Mouse (Mus musculus) liver, adult 2 months (tissue): ENCODE data around the gene Catsperz. TPM values are rescaled to one million over a fixed set of nuclear protein-coding genes. Genes with fewer than 3 reads are reported as not detected.

ENCODE experiments used
- DNase-seq: peaks from one replicate; pipeline ENCODE4 v3.0.0-alpha.2; 2011; ENCODE audit warnings: low read depth, low spot score; ENCODE audit errors: extremely low read depth
- H3K27ac ChIP-seq: fragments of 200-500 bp; replicated peaks from 2 replicates; pipeline ENCODE4 v1.5.1; 2012; ENCODE audit warnings: low read depth, mild to moderate bottlenecking, control low read depth, inconsistent platforms, low read length; ENCODE audit not compliant: insufficient read depth
- H3K27me3 ChIP-seq: fragments of 200-500 bp; 2 replicates; pipeline ENCODE4 v1.6.1; 2012; ENCODE audit warnings: mild to moderate bottlenecking, moderate library complexity, low read length, inconsistent platforms; ENCODE audit not compliant: control insufficient read depth, insufficient read depth
- H3K36me3 ChIP-seq: fragments of 200-500 bp; 2 replicates; pipeline ENCODE4 v1.6.1; 2012; ENCODE audit warnings: low read length, inconsistent platforms; ENCODE audit not compliant: control insufficient read depth, insufficient read depth
- H3K4me1 ChIP-seq: fragments of 200-500 bp; 2 replicates; pipeline ENCODE4 v1.6.1; 2011; ENCODE audit warnings: low read length; ENCODE audit not compliant: control insufficient read depth, insufficient read depth
- H3K4me3 ChIP-seq: fragments of 200-500 bp; 2 replicates; pipeline ENCODE4 v1.5.1; 2011; ENCODE audit warnings: low read depth, mild to moderate bottlenecking, control low read depth, low read length, moderate library complexity; ENCODE audit not compliant: insufficient read depth
- H3K79me2 ChIP-seq: fragments of 200-500 bp; 2 replicates; pipeline ENCODE4 v1.6.1; 2012; ENCODE audit warnings: inconsistent platforms, mild to moderate bottlenecking, low read length, moderate library complexity; ENCODE audit not compliant: control insufficient read depth, insufficient read depth
- H3K9ac ChIP-seq: fragments of 200-500 bp; 2 replicates; pipeline ENCODE4 v1.6.1; 2012; ENCODE audit warnings: low read depth, mild to moderate bottlenecking, control low read depth, inconsistent platforms, low read length
- CTCF ChIP-seq: fragments of 200-500 bp; IDR thresholded peaks from 2 replicates; pipeline ENCODE4 v1.5.1; 2011; ENCODE audit warnings: low read depth, low read length, control low read depth
- POLR2A ChIP-seq: fragments of 200-500 bp; IDR thresholded peaks from 2 replicates; pipeline ENCODE4 v1.6.1; 2011; ENCODE audit warnings: low read length, control low read depth; ENCODE audit not compliant: insufficient read depth; ENCODE audit errors: extremely low read depth
- WGBS: fragments of 180-500 bp; shearing (Covaris S2); methylation state at CpG from one replicate; pipeline ENCODE4 v1.1.7; 2018; 5-methylcytosine and 5-hydroxymethylcytosine counted together
- polyA plus RNA-seq: library from polyadenylated mRNA; depleted of rRNA; stranded (reverse); fragments of >200 nt; gene quantifications from 2 replicates; pipeline ENCODE4 v1.2.3, GENCODE M21; 2012
- total RNA-seq: library from RNA; depleted of rRNA; stranded (reverse); fragments of >200 nt; gene quantifications from 2 replicates; pipeline ENCODE4 v1.2.3, GENCODE M21; 2014

Catsperz gene
- total and polyA plus RNA-seq, 2 experiments = not detected

DNA sequence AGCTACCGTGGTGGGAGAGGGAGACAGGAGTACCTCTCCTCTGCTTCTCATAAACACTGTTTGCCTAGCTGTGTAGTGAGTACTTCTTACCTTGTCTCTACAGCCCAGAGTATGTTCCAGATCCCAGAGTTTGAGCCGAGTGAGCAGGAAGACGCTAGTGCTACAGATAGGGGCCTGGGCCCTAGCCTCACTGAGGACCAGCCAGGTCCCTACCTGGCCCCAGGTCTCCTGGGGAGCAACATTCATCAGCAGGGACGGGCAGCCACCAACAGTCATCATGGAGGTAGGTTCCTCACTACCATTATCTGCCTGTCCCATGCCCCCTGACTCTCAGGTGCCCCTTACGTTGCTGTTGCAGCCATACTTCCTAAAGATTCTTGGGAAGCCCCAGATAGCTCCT is 17.6 kb upstream of the Catsperz start:
- no peak for DNase-seq
- peak overlapping the region; percentile 70 for H3K9ac ChIP-seq
- TF ChIP-seq CTCF (no peak), POLR2A (no peak)
- peak overlapping the region; percentile 84 for H3K27ac ChIP-seq
- peak overlapping the region; percentile 85 for H3K4me3 ChIP-seq
- 25% methylated on average over 5 of the region's 5 CpGs for WGBS
- H3K27me3 ChIP-seq = no peaks in the 10 kb centered on the region
- no peaks in the 10 kb centered on the region for H3K36me3 ChIP-seq
- H3K79me2 ChIP-seq = peaks cover 8% of the 10 kb centered on the region
- peaks cover 20% of the 10 kb centered on the region for H3K4me1 ChIP-seq

DNA sequence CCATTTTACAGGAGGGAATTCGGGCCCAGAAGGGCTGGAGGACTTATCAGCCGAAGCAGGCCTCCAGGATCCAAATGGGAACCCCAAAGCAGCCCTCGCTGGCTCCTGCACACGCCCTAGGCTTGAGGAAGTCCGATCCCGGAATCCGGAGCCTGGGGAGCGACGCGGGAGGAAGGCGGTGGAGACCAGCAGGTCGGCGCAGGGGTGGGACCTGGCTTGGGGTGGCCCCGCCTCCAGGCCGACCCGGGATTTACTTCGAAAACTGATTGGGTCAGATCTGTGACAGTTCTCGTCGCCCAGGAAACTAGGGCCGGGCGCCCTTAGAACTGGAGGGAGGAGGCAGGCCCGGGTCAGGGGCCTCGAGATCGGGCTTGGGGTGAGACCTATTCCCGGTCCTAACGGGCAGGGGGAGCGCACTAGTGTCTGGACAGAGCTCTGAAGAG is 17.1 kb upstream of the Catsperz start, which contains the start of gene Gpr137:
Gpr137 (minus strand) TSS at position 232 of the 443 bp plus-strand sequence.
- peak; percentile 87 for DNase-seq
- Histone ChIP-seq H3K9ac (peak within 1 kb of the TSS; percentile 91), H3K79me2 (peaks cover 8% of the 10 kb centered on the region), H3K27ac (peak within 1 kb of the TSS; percentile 88), H3K27me3 (no peaks in the 10 kb centered on the region), H3K36me3 (no peaks in the 10 kb centered on the region), H3K4me1 (peaks cover 23% of the 10 kb centered on the region), H3K4me3 (peak within 1 kb of the TSS; percentile 85)
- WGBS = under 1% methylated on average over 27 of the region's 27 CpGs
- TF ChIP-seq CTCF (no peak), POLR2A (peak; percentile 80; the same call in 1 of the 2 replicates)

DNA sequence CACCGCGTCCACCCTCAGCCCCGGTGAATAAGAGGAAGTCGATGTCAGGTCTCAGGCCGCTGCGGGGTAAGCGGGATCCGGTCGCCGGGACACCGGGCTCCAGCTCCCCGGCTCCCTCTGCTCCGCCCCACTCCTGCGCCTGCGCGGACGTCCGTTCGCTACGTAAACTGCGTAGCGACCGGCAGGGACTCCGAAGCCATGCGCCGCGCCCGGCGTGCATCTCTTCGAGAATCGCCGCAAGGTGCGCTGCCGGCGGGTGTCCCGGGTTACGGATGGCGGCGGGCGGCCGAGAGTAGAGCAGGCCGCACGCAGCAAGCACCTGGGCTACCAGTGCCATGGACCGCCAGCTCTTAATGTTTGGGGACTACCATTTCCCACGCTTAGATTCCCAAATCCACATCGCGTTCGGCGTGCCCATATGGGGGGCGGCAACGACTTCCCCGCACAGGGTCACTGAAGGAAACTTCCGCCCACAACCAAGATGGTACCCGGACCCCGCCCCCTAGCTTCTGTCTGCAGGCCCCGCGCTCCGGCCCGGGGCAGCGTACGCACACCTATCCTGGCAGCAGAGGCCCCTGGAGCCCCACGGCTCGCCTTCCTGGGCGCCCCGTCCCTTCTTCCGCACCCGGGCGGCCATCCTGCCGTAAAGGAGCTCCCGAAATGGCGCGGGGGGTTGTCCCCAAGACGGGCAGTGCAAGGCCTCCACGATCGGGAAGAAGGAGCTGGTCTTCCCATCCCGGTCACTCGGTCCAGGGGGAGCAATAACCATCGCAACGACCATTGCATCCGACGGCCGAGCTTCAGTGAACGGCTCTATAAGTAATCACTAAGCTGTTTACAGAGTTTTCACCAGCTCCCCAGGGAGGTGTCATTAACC is 16.4 kb upstream of the Catsperz start, which contains the start of gene Bad:
Bad (plus strand) TSS at position 490 of the 877 bp plus-strand sequence.
- Histone ChIP-seq H3K4me3 (peak within 1 kb of the TSS; percentile 85), H3K79me2 (peaks cover 8% of the 10 kb centered on the region), H3K27ac (peak within 1 kb of the TSS; percentile 88), H3K9ac (peak within 1 kb of the TSS; percentile 91), H3K27me3 (no peaks in the 10 kb centered on the region), H3K4me1 (peaks cover 23% of the 10 kb centered on the region), H3K36me3 (no peaks in the 10 kb centered on the region)
- peak; percentile 75 for DNase-seq
- WGBS = under 1% methylated on average over 83 of the region's 83 CpGs
- TF ChIP-seq CTCF (peak; percentile 2; the same call in 1 of the 2 replicates), POLR2A (peak; percentile 34; the same call in 1 of the 2 replicates)

DNA sequence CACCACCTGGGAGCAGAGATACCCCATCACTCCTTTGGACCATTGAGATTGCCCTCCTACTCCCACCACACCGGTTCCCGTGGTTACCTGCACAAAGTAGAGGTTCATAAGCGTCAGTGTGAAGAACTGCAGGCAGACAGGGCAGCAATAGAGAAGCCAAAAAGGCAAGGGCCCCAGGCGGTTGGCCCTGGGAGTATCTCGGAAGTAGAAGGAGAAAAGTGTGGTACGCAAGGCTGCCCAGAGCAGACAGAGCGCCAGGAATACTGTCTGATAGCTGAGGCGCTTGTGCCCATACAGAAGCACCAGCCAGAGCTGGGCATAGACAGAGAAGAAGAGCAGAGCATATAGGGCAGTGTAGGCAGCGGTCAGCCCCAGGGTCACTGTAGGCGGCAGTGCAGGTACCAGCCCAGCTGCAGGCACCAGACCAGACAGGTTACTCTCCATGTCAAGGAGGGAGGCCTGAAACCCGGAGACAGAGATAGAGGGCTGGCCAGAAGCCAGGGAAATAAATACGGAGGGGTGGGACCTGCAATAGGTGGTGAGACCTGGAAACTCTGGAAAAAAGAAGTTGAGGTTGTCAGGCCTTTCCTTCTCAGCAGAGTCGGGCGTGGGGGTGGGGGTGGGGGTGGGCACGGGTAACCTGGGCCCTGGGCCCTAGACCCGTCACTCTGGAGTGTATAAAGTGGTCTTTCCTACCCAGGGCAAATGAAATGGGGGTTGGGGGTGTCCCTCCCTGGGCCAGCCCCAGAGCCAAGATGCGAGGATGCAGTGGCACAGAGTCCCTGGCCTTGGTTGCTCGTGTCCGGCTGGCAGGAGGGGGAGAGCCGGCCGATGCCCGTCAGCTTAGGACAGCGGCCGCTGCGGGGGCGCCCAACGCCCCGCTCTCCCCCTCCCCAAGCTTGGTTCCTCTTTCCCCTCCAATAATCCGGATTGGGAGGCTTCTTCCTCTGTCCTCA is 15.5 kb upstream of the Catsperz start:
- no peak for DNase-seq
- peaks cover 8% of the 10 kb centered on the region for H3K79me2 ChIP-seq
- H3K27ac ChIP-seq = peak overlapping the region; percentile 68
- H3K27me3 ChIP-seq = no peaks in the 10 kb centered on the region
- H3K36me3 ChIP-seq = no peaks in the 10 kb centered on the region
- TF ChIP-seq POLR2A = no peak
- TF ChIP-seq CTCF = no peak
- H3K4me3 ChIP-seq = peak overlapping the region; percentile 85
- peak overlapping the region; percentile 91 for H3K9ac ChIP-seq
- peaks cover 23% of the 10 kb centered on the region for H3K4me1 ChIP-seq
- WGBS = 25% methylated on average over 29 of the region's 29 CpGs

DNA sequence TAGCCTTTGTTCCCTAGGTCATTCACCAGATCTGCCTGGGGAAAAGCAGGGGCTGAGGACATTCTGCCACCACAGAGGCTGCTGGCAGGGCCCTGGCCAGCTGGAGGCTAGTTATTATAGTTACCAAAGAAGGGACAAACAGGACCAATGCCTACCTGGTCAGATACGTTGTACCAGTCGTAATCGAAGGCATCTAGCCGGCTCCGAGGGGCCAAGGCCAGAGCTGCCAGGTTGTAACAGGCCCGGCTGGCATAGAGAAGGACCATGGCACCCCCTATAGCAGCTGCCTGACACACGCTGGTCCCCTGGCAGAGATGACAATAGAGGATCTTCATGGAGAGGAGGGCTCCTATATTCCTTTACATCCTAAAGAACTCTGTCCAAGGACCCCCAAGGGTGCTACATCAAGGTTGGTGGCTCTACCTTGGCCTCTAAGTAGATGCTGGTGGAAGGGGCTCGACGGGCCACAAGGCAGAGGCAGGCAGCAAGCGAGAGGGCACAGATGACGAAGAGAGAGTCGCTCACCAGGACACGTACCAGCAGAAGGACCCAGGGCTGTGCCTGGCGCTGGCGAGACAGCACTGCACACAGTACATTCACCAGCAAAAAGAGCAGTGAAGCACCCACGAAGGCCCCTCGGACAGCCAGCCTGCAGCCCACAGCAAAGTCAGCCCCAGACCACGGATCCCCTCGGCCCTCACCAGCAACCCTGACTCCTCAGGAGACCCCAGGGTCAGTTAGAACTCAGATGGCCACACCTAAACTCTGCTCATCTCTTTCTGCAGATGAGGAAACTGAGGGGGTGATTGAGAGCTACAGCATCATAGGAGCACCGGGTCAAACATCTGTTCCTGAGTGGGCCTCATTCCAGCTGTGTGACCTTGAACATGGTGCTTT is 14.2 kb upstream of the Catsperz start:
- DNase-seq = no peak
- H3K27me3 ChIP-seq = peaks cover under 1% of the 10 kb centered on the region
- H3K27ac ChIP-seq = no peak overlapping the region

More for the DNA sequence above, 14.2 kb upstream of the Catsperz start:
- H3K4me3 ChIP-seq = no peak overlapping the region
- H3K79me2 ChIP-seq = peaks cover 8% of the 10 kb centered on the region
- H3K9ac ChIP-seq = no peak overlapping the region
- WGBS = 90% methylated on average over 20 of the region's 20 CpGs
- no peaks in the 10 kb centered on the region for H3K36me3 ChIP-seq
- H3K4me1 ChIP-seq = peaks cover 23% of the 10 kb centered on the region
- TF ChIP-seq CTCF (no peak), POLR2A (no peak)
